Mouse (Mus musculus): ENCODE measurements at regions not wholly inside any gene's neighbourhood (a gene's known extent, or its start where the extent isn't known, plus 50 kb on each side); places are given as distances from the start of the nearest gene placed in this dataset.

GRCm38 (mm10) chr13:44594645-44595044 is 134.6 kb upstream of the Jarid2 start:
- TF ChIP-seq POLR2A (IDR thresholded peaks at IDR 0.05; ENCODE audit: low read depth, low read length) (no peak), CTCF (IDR thresholded peaks at IDR 0.05; ENCODE audit: extremely low read depth, insufficient read length, insufficient replicate concordance, low read depth, low read length) (no peak)

Data from small intestine, adult 2 months (tissue).